Mouse (Mus musculus) intestine, postnatal 0 days (tissue): ENCODE data around the gene Hif3a. TPM values are rescaled to one million over a fixed set of nuclear protein-coding genes. Genes with fewer than 3 reads are reported as not detected.

Source experiments
- ATAC-seq: fragments of 200-750 bp; cut with Nextera tagmentation; 2 replicates; pipeline ENCODE4 v1.8.0; 2017; ENCODE audit warnings: mild to moderate bottlenecking, moderate TSS enrichment, moderate library complexity
- H3K27ac ChIP-seq: fragments of 300-500 bp; sonication (generic); 2 replicates; pipeline ENCODE4 v1.5.1; 2014; ENCODE audit warnings: mild to moderate bottlenecking, low read depth, low read length, moderate library complexity
- H3K27me3 ChIP-seq: fragments of 300-500 bp; sonication (generic); replicated peaks from 2 replicates; pipeline ENCODE4 v1.6.1; 2014; ENCODE audit warnings: low read length, mixed read lengths; ENCODE audit not compliant: control insufficient read depth, insufficient read depth
- H3K36me3 ChIP-seq: fragments of 300-500 bp; sonication (generic); 2 replicates; pipeline ENCODE4 v1.6.1; 2014; ENCODE audit warnings: mild to moderate bottlenecking, moderate library complexity; ENCODE audit not compliant: control insufficient read depth, insufficient read depth
- H3K4me1 ChIP-seq: fragments of 300-500 bp; sonication (generic); replicated peaks from 2 replicates; pipeline ENCODE4 v1.6.1; 2014; ENCODE audit warnings: antibody characterized with exemption, low read length, mixed read lengths; ENCODE audit not compliant: control insufficient read depth, insufficient read depth
- H3K4me2 ChIP-seq: fragments of 300-500 bp; sonication (generic); replicated peaks from 2 replicates; pipeline ENCODE4 v1.6.1; 2014; ENCODE audit warnings: low read depth, mild to moderate bottlenecking, moderate library complexity
- H3K4me3 ChIP-seq: fragments of 300-500 bp; sonication (generic); 2 replicates; pipeline ENCODE4 v1.5.1; 2014; ENCODE audit warnings: low read depth, low read length
- H3K9ac ChIP-seq: fragments of 300-500 bp; sonication (generic); 2 replicates; pipeline ENCODE4 v1.6.1; 2014; ENCODE audit warnings: mild to moderate bottlenecking, low read depth, low read length
- H3K9me3 ChIP-seq: fragments of 300-500 bp; sonication (generic); 2 replicates; pipeline ENCODE4 v1.6.1; 2016; ENCODE audit warnings: mixed run types; ENCODE audit not compliant: control insufficient read depth
- CTCF ChIP-seq: sonication (generic); IDR thresholded peaks from 2 replicates; pipeline ENCODE4 v1.5.1; 2016; ENCODE audit warnings: low read depth, mild to moderate bottlenecking, control low read depth, antibody characterized with exemption, moderate library complexity
- WGBS: fragments of 180-500 bp; shearing (Covaris S2); extraction: QIAGEN DNeasy Blood & Tissue Kit; methylation state at CpG from one replicate; pipeline ENCODE4 v1.1.7; 2014; 5-methylcytosine and 5-hydroxymethylcytosine counted together
- polyA plus RNA-seq: library from polyadenylated mRNA; unstranded; fragments of >200 nt; fragmentation: Nextera tagmentation; extraction: Ambion mirVana; gene quantifications from 2 replicates; pipeline ENCODE4 v1.2.1, GENCODE M21; 2015

Gene Hif3a
- polyA plus RNA-seq, 1 experiment from 2014 or later, result 18.4 TPM

DNA sequence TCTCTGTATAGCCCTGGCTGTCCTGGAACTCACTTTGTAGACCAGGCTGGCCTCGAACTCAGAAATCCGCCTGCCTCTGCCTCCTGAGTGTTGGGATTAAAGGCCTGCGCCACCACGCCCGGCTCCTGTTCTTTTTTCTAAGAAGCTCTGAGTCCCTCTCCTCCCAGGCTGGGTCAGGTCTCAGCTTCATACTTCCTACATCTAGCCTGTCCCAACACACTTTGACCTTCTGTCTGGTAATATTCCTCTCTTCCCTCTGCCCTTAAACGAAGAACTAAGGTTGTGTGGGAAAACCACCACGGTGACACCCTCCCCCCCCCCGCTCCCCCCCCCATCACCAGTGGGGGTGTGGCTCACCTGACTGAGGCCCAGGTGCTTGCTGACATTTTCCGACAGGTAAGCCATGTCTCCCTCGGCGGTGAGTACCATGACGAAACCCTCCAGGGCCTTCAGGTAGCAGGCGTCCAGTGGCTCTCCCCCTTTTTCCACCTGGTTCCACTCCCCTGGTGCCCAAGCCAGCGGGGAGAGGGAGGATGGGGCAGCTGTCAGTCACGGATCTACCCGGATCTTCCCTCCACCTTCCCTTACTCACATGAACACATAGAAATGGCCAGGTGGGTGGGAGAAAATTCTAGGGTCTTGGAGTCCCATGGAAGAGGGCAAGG, 7.8 kb downstream of the Hif3a start:
- H3K4me2 ChIP-seq, result peak overlapping the region; percentile 85
- 76% methylated on average over 16 of the region's 16 CpGs for WGBS
- TF ChIP-seq CTCF, result no peak

GRCm38 (mm10) chr7:17050933-17051594, 11.2 kb downstream of the Hif3a start:
- no peak overlapping the region for H3K9ac ChIP-seq
- H3K9me3 ChIP-seq, result no peaks in the 10 kb centered on the region
- H3K4me1 ChIP-seq, result no peaks in the 10 kb centered on the region
- H3K27me3 ChIP-seq, result no peaks in the 10 kb centered on the region
- H3K36me3 ChIP-seq, result peaks cover 61% of the 10 kb centered on the region
- no peak overlapping the region for H3K4me2 ChIP-seq
- WGBS, result 12% methylated on average over 15 of the region's 17 CpGs
- ATAC-seq, result peak; percentile 14; the same call in 1 of the 2 replicates
- no peak overlapping the region for H3K4me3 ChIP-seq
- TF ChIP-seq CTCF, result peak; percentile 85
- H3K27ac ChIP-seq, result no peak overlapping the region

More for the DNA sequence above, 7.8 kb downstream of the Hif3a start:
- Histone ChIP-seq H3K36me3 (peaks cover 37% of the 10 kb centered on the region), H3K4me1 (0 out of 2 replicates have a peak, but pooled peaks cover 9% of the 10 kb centered on the region), H3K27me3 (no peaks in the 10 kb centered on the region), H3K27ac (peak overlapping the region; percentile 16; the same call in 1 of the 2 replicates), H3K4me3 (no peak overlapping the region), H3K9ac (no peak overlapping the region), H3K9me3 (no peaks in the 10 kb centered on the region)
- ATAC-seq, result no peak

GRCm38 (mm10) chr7:17050491-17050890, 11.7 kb downstream of the Hif3a start:
- 69% methylated on average over 11 of the region's 11 CpGs for WGBS
- H3K27ac ChIP-seq, result no peak overlapping the region
- no peaks in the 10 kb centered on the region for H3K4me1 ChIP-seq
- TF ChIP-seq CTCF, result no peak
- no peak overlapping the region for H3K4me3 ChIP-seq
- peaks cover 66% of the 10 kb centered on the region for H3K36me3 ChIP-seq
- no peak overlapping the region for H3K9ac ChIP-seq
- no peaks in the 10 kb centered on the region for H3K9me3 ChIP-seq
- H3K27me3 ChIP-seq, result no peaks in the 10 kb centered on the region
- no peak; the same call in 1 of the 2 replicates for ATAC-seq
- peak overlapping the region; percentile 24; the same call in 1 of the 2 replicates for H3K4me2 ChIP-seq

DNA sequence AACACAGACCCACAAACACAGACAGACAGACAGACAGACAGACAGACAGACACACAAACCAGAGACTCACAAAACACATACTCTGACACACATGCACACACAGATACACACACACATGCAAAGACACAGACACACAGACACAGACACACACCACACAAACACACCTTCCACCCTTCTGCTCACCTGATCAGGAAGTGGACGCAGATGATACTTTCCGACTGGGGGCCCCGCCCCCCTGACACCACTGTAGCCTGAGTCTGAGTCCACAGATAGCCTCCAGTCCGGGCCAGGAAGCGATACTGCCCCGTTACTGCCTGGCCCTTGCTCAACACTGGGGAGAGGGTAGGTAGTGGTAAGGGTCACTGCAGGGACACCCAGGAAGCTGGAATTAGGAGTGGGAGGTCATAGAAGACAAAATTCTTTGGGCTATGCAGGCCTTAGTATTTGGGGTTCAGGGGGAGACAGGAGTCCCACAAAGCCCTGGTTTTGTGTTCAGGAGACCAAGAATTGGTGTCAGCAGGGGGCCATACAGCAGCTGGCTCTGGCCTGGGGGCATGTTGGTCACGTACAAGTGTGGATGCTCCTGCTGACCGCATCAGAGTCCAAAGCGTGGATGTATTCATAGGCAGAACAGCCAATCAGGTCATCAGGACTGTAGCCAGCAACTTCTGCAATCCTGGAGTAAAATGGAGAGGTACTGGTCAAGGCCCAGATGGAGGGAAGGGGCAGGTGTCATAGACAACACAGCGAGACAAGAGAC, 13.6 kb downstream of the Hif3a start:
- Histone ChIP-seq H3K4me1 (no peaks in the 10 kb centered on the region), H3K27me3 (no peaks in the 10 kb centered on the region), H3K27ac (no peak overlapping the region; the same call in 1 of the 2 replicates), H3K9me3 (no peaks in the 10 kb centered on the region), H3K36me3 (peaks cover 73% of the 10 kb centered on the region), H3K4me2 (no peak overlapping the region), H3K4me3 (no peak overlapping the region), H3K9ac (no peak overlapping the region)
- ATAC-seq, result peak; percentile 35; the same call in 1 of the 2 replicates
- no peak for TF ChIP-seq CTCF
- 78% methylated on average over 10 of the region's 10 CpGs for WGBS

- ATAC-seq, result no peak
- 81% methylated on average over 5 of the region's 5 CpGs for WGBS
These were observed 15.1 kb downstream of the Hif3a start for GRCm38 (mm10) chr7:17047041-17047682.

More at GRCm38 (mm10) chr7:17047041-17047682, 15.1 kb downstream of the Hif3a start:
- Histone ChIP-seq H3K4me3 (no peak overlapping the region), H3K36me3 (peaks cover 80% of the 10 kb centered on the region), H3K9me3 (no peaks in the 10 kb centered on the region), H3K4me1 (no peaks in the 10 kb centered on the region), H3K9ac (no peak overlapping the region), H3K4me2 (no peak overlapping the region), H3K27me3 (no peaks in the 10 kb centered on the region), H3K27ac (no peak overlapping the region)
- TF ChIP-seq CTCF, result no peak
